Mouse (Mus musculus) common myeloid progenitor, adult 5-6 weeks (primary cell): ENCODE measurements around the gene Sgcd. TPM values are rescaled to one million over a fixed set of nuclear protein-coding genes. Genes with fewer than 3 reads are reported as not detected.
"Not testable (repeated sequence)": the region's sequence is repeated elsewhere in the genome, so short reads cannot be mapped to it uniquely, and the experiment has no call there.

ENCODE experiments used
- ATAC-seq: replicated peaks from 2 replicates; pipeline ENCODE4 v1.8.0; 2016; ENCODE audit warnings: low read depth, mild to moderate bottlenecking, moderate TSS enrichment, inconsistent platforms; ENCODE audit not compliant: poor library complexity, severe bottlenecking
- total RNA-seq: library from RNA; stranded (forward); fragments of 200-1000, 187-1606 nt; gene quantifications from 2 replicates; pipeline ENCODE4 v1.2.3, GENCODE M21; 2017

The Sgcd gene
- total RNA-seq, 1 experiment from 2014 or later = not detected

DNA sequence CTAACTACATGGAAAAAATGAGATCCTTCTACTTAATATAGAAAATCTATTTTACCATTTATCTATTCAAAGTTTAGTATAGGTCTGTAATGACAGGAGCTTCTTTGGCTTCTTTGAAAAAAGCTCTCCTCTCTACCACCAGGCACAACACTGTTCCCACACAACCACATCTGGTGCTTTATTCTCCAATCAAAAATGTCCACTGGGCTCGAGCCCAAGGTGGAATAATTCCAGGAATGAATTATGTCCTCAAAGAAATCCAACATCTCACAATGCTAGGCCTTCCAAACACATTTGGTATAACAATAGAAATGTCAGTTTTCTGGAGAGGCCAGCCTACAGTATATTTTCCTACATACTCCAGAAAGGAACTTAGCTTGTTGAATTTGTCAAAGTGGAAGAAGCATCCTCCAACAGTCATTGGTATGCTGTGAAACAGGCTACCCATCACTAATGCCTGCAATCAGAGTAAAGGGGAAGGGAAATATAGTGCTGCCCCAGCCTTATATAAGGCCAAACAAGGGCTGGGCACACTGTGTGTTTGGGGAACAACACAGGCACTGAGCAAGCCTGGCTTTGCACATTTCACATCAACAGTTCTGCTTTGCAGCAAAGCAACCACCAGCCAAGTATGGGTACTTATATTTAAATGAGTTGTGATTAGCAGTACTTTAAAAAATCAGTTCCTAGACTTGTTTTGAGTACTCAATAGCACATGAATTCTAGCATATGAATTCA, 515.1 kb downstream of the Sgcd start:
- ATAC-seq = no peak

DNA sequence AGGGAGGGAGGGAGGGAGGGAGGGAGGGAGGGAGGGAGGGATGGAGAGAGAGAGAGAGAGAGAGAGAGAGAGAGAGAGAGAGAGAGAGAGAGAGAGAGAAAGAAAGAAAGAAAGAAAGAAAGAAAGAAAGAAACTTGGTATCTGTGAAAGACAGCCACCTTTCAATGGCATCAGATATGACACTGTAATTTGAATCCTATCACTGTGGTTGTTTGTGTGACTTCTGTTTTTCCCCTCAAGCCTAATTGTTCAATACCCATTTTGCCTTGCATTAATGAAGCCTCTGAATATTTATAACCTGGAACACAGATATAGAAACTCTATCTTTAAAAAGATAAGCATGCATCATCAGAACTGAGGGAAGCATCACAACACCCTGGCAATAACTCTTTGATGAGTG, 528.1 kb downstream of the Sgcd start:
- ATAC-seq = not testable (repeated sequence)

DNA sequence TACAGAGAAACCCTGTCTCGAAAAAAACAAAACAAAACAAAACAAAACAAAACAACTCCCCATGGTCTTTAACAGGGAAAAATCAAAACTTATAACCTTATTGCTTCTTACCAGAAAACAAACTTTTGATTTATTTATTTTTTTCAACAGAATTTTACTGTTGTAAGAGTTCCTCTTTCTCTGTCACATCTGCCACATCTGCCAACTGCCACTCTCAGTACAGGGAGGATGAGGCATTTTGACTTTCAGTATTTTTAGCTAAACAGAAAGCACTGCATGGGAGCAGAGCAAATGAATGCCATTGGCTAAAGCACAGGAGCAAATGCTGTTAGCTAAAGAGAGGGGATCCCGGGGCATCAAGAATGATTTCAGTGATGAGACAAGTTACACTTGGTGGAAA, 528.6 kb downstream of the Sgcd start:
- ATAC-seq = no peak

DNA sequence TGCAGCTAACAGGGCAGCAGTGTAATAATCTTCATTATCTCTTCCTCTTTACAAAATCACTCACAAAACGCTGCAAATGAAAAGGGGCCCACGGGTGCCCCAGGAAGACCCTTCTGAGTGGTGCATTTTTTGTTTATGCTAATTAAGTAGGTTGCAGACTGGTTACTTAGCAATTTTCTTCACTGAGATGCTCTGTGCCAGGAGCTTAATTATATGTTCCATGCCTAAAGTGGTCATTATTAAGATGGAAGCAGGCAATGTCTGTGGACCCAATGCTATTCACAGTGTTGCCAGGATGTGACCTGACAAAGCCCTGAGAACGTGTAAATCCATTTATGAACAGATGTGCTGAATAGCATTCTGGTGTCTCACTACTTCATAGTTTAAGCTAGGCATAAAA, 529.6 kb downstream of the Sgcd start:
- no peak for ATAC-seq

DNA sequence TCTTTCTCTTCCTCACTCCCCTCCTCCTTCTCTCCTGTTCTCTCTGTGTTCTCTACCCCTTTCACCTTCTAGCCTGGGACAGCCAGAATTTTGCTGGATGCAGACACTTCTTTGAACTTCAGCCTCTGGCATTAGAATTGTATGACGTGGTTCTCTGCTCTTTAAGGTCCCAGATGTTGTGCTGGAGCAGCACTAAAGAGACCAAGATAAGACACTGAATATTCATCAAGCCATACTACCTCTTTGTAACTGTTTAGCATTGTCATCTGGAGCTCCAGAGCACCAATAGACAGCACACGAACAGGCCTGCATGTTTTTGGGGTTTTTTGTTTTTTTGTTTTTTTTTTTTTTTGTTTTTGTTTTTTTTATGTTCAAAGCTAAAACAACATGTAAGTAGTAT, 541.0 kb downstream of the Sgcd start:
- ATAC-seq = no peak

DNA sequence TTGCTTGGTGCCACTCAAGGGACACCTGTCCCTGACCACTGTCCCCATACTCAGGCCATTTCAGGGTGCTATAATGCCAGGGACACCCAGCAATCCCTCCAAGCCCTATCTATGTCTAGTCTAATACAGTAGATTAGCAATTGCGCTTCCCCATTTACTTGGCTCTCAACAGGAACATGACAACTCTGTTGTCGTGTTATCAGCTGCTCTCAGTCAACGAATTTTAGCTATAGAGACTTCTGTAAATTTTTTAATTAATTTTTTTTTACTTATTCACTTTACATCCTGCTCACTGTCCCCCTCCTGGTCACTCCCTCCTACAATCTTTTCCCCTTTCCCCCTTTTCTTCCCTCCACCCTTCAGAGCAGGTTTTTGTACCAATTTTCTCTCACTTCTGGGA, 542.4 kb downstream of the Sgcd start:
- ATAC-seq = no peak

DNA sequence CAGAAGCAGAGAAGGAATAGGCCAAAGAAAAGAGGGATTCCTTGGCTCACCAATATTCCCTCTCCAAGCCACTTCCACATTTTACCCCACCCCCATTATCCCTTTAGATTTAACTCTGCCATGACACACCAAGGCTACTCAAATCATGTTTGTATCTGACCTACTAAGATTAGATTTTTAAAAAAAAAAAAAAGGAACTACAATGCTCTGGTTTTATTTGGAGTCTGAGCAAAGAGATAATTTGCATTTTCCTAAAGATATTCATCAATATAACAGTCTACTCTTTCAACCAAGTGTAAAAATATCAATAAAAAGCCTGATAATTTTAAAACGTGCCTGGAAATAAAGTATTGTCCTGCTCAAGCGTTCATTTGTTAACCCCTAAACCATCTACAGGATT, 543.1 kb downstream of the Sgcd start:
- no peak for ATAC-seq

DNA sequence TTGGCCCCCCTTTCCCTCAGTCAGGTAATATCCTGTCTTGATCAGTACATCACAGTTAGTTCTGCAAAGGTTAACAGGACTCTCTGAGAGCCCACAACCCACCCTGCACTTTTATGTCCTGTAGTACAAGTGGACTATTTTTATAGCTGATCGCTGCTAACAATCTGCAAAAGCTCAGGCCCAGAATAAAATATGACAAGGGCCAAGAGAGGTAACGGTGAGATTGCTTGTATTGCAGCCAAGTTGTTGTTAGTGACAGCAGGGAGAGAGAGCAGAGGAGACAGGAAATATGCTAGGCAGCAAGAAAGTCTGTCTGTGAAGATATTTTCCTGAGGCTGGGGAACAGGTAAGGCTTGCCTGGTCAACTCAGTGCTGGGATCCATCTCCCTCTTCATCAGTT, 546.5 kb downstream of the Sgcd start:
- ATAC-seq = no peak

DNA sequence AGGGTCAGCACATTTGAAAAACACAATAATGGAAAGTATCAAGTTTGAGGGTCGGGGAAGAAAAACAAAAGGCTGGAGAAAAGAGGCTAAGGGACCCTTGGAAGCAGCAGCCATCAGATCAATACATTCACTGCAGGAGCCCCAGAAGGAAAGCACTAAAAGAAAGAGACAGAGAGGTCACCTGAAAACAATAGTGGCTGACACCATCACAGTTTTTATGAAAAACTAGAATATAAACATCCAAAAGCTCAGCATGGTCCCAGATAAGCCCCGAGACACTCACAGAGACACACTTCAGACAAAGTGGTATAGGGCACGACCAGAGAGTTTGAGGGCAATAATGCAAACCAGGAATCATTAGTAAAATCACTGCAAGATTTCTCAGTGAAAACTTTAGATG, 589.2 kb downstream of the Sgcd start:
- ATAC-seq = no peak

DNA sequence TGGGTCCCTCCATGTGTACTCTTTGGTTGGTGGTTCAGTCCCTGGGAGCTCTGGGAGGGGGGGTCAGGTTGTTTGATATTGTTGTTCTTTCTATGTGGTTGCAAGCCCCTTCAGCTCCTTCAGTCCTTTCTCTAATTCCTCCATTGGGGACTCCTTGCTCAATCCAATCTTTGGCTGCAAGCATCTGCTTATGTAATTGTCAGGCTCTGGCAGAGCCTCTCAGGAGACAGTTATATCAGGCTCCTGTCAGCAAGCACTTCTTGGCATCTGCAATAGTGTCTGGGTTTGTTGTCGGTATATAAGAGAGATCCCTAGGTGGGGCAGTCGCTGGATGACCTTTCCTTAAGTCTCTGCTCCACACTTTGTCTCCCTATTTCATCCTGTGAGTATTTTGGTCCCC, 598.0 kb downstream of the Sgcd start:
- ATAC-seq = not testable (repeated sequence)

DNA sequence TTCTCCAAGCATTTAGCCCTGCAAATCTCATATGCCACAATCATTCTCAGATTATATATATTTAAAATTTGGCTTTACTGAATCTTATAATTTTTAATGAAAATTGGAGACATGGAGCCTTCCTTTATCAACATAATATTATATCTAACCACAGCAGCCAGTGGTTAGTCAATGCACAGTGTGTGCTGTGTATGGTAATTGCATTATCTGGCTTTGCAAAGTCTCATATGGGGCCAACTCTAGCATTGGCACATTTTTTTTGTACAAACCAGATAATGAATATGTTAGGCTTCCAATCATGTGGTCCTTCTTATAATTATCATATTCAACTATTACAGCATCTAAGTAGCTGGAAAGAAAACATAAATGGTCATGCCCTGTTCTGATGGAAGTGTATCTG, 599.4 kb downstream of the Sgcd start:
- ATAC-seq = no peak

DNA sequence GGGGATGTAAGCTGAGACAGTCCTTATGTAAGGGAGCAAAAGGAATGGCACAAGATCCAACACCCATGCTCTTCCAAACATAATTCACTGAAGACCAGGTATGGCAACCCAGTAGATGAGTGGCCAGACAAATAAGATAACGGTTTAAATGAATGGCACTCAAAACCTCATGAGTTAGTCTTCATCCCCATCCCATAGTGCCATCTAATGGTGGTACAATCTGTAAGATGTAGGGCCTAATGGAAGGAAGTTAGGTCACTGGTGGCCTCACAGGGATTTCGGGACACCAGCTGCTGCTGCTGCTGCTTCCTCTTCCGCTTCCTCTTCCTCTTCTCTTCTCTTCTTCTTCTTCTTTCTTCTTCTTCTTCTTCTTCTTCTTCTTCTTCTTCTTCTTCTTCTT, 601.0 kb downstream of the Sgcd start:
- no peak for ATAC-seq

DNA sequence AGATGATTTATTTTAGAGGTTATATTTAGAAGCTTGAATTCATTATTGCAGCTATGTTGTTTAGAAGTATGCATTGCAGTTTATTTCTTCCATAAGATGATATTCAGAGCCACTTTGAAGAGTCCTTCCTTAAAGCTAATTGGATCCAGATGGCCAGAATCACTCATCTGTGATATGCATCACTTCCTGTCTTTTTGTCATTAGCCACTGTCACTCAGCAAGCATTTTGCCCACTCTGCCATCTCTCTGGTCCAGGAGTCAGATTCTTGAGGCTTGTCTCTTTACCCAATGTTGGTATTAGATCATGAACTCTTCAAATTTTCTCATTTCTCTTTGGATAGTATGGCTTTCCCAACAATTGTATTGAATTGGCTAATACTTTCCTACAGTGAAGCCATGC, 602.6 kb downstream of the Sgcd start:
- ATAC-seq = no peak

DNA sequence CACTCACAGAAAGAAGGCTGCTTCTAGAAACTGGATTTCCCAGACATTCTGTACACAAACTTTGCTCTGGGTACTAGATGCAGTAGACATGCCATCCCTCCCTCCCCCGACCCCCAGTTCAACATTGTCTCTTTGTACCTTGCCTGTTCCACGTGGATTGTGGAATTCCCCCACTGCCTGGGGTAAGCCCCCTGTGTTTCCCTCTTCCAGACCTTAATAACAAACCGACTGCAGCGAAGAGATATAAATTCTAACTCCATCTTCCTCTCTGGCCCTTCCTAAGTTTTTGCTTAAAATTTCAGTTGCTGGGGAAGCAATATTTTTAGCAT, 609.2 kb downstream of the Sgcd start:
- no peak for ATAC-seq

DNA sequence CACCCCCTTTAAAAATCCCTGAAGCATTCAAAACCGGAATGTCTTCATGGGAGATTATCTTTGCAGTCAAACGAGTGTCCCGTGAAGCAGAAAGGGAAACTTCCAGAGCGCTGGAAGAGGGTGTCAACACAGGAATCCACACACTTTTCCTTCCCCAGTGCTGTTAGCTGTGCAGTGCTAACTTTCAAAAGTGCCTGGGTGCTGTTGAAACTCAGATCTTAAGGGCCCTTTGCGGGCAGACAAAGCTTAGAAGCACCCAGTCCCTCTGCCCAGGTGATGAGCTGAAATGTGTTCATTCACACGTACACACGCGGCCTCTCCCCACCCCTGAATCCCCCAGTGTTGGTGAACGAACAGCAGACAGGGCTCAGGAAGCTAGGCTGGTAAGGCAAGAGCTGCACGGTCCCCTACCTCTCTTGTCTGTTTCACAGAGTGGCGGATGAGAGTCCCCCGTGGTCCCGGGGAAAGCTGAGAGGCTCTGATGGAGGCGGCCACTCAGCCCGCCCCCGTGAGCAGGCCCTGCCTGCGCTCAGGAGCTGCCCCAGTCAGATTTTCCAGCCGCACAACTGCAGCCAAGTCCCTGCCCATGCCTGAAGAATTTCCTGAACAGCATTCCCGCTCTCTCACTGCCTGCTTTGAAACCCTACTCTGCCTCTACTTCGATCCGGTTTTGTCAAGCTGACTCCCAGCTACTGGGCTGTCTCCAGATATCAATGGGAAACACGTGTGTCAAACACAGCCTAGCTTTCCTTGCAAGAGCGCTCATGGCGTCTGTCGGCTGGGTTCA, 609.7 kb downstream of the Sgcd start:
- ATAC-seq = no peak

DNA sequence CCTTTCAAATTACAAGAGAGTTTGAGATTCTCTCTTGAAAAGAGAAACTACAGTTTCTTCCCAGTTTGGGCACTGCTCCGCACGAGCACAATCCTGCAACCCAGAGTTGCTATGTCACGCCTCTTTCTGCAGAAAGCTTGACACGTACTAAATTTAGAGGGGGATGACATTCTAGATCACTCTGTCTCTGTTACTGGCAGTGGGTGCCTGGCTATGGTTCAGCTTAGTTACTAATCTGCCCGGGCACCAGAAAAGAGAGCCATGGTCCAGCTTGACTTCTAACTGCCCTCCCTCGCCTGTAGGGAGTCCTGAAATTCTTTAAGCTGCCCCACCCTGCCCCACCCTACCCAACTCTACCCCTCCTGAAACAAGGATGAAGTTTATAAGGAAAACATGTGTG, 611.3 kb downstream of the Sgcd start:
- no peak for ATAC-seq

DNA sequence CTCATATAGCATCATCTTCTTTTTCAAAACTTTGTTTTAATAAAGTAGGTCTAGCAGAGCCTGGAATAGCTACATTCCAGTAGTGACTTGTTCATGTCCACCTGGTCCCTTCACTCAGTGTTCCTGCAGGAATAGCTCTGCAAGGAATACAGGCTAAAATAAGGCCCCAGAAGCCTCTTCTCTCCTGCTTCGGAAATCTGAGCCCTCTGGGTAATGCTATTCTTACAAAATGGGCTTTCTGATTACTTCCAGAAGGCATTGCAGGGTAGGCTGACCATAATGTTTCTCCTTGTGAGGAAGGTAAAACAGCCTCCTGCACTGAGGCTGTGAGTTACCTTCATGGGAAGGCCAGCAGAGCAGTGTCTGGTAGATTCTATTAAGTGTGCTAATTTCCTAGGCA, 611.9 kb downstream of the Sgcd start:
- ATAC-seq = no peak

DNA sequence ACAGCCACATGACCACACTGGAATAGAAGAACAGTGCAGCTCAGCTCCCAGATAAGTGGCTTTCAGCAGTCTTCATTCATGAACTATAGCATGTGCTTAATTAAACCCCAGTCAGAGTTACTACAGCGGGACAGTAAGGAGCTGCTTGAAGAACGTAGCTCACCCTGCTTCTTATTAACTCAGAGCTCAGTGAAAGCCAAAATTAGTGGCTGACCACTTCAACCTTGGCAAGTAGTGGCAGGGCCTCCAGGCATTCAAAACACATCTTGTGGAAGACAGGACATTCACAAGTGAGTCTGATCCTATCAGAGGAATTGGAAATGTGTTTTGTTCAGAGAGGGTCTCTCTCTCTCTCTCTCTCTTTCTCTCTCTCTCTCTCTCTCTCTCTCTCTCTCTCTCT, 617.2 kb downstream of the Sgcd start:
- no peak for ATAC-seq

DNA sequence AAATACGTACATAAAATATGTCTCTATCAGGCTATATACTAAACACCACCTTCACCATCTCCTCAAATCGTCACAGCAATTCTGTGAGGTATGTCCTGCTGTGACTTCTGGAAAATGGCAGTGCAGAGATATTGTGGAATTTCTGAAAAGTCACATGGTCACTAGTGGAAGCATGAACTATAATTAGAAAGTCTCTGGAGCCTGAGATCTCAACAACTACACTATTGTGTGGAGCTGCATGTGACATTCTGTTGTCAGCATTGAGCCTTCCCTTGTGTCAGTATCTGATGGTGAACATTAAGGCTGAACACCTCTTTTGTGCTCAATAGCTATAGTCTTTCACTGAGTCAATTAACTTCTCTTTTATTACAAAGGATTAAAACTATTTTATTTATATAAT, 637.2 kb downstream of the Sgcd start:
- no peak for ATAC-seq

DNA sequence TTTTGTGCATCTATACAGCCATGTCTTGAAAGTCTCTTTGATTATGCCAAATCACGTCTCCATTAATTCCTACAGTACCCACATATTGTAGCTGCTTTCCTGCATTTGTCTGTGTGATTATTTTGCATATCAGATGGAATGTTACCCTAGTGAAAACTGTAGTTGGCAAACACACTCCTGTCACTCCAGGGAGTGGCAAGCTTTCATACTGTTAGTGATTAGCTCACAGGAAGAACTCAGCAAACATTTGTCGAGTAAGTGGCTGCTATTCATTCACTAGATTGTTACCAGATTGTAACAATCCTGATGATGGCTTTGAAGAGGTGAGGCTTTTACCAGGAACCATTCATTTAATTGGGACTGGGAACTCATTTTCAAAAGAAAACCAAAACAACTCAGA, 645.3 kb downstream of the Sgcd start:
- ATAC-seq = no peak

DNA sequence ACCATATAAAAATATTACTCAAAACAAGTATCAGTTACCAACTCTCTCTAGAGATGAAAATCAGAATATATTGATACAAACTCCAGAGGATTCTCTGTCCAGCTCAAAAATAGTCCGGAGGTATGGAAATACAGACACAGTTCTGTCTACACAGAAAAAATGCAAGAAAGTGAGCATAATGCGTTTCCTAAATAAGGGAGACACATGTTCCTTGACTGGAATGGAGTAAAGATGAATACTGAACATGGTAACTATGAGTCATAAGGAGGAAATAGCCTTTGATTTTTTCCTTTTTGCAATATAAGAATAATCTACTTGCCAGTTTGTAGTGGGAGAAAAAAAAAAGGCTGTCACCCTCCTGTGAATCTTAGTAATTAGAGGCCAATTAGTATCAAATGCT, 655.1 kb downstream of the Sgcd start:
- no peak for ATAC-seq

DNA sequence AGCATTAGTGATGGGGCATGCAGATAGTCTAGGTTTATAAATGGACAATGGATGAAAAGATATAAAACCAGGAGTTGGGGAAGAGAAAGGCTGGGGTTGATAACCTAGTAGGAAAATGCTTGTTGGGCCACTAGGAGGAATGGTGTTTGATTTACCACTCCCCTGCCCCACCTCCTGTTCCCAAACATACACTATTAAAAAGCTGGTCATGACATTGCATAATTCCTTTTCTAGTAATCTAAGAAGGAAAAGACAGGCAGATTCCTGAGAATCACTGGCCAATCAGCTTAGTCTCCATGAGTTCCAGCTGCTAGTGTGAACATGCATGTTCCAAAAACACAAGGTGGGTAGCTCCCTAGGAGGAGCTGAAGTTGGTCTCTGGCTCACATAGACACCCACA, 683.2 kb downstream of the Sgcd start:
- ATAC-seq = no peak
